Comparison of ENCODE assay signal across 13 mouse cellular contexts in genomic region chr3:93563216-93563615, GRCm38 (mm10).
"Had no signal": no experiment of that assay in that cellular context is flagged by ENCODE, and none has a peak within 500 bp of the region (broad histone marks: within the 10 kb centered on the region; RNA-seq: fewer than 3 reads in every experiment).

No protein-coding gene starts in this region.

- DNase-seq: gastrocnemius, adult 2 months; gastrocnemius, postnatal 10 days; gastrocnemius, postnatal 25 days; heart, adult 2 months; heart, postnatal 10 days; heart, postnatal 4 days; kidney, adult 18-20 months; kidney, adult 8-10 months; kidney, postnatal 10 days; kidney, postnatal 25 days; kidney, postnatal 4 days; liver; liver, embryonic 13.5 days had no signal
